8 mouse cellular contexts compared by ENCODE assay signal in the genomic region with DNA sequence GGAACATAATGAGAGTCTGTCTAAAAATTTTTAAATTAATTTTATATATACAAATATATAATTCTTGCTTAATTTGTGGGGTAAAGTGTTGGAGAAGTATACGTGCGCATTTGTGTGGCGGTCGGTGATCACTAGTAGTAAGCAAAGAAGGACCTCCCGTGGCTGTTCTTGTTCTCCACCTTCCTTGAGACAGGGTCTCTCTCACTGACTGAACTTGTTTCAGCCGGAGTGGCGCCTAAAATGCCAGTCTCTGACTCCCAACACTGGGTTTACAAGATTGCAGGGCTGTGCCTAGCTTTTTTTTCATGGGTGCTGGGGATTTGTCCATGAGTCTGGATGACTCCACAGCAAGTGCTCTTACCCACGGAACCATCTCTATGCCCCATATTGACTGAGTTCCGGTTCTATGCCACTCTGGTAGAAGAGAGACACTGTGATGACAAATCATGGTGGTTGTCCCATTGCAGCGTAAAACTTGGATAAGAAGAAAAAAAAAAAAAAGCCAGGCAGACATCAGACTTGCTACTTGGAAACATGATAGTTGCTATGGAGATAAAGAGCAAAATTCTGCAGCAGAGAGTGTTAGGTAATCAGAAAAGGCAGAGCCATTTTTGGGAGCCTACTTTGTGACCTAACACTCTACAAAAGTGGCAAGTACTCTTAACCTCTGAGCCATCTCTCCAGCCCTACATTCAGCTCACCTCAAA. TPM values are rescaled to one million over a fixed set of nuclear protein-coding genes. Genes with fewer than 3 reads are reported as not detected.
A peak's percentile ranks its signal among the peaks of the same experiment; 100 is the strongest.
DNase-seq lines count a peak whose midpoint lies in the region; ATAC-seq lines count a peak whose summit lies in the region.

No protein-coding gene starts in this region.

- no peak for DNase-seq in kidney, postnatal 10 days
- peak; percentile 38 for DNase-seq in adipocyte (ENCODE audit: low spot score)
- no peak for DNase-seq in forebrain, embryonic 14.5 days (ENCODE audit: low spot score)
- no peak for DNase-seq in natural killer cell, adult 2 months (ENCODE audit: low spot score in 2 of 2)
- DNase-seq in layer of hippocampus, adult 11-12 months (ENCODE audit: low spot score), result no peak
- DNase-seq in adrenal gland, postnatal 4 days (ENCODE audit: low spot score in 2 of 2), result no peak

- no peaks in the 10 kb centered on the region for H3K27me3 ChIP-seq in kidney, embryonic 14.5 days (ENCODE audit: control insufficient read depth, insufficient read depth, low read length)
- no peaks in the 10 kb centered on the region for H3K27me3 ChIP-seq in forebrain, embryonic 14.5 days (replicated peaks; ENCODE audit: control insufficient read depth, insufficient read depth, low read length)
- H3K27me3 ChIP-seq in limb, embryonic 15.5 days, result no peaks in the 10 kb centered on the region

- peak overlapping the region; percentile 78 for H3K4me3 ChIP-seq in kidney, embryonic 14.5 days (ENCODE audit: low read length)
- peak overlapping the region; percentile 60 for H3K4me3 ChIP-seq in forebrain, embryonic 14.5 days (ENCODE audit: low read depth, low read length)
- H3K4me3 ChIP-seq in limb, embryonic 15.5 days, result peak overlapping the region; percentile 80

- WGBS in kidney, embryonic 14.5 days, result 79% methylated on average over 10 of the region's 10 CpGs
- WGBS in forebrain, embryonic 14.5 days, result 78% methylated on average over 10 of the region's 10 CpGs
- whole genome bisulfite sequencing in limb, embryonic 15.5 days, result 81% methylated on average over 10 of the region's 10 CpGs

- 0 out of 2 replicates have a peak overlapping the region, but pooled peaks have one; percentile 81 for H3K9ac ChIP-seq in kidney, embryonic 14.5 days (ENCODE audit: low read depth, low read length)
- no peak overlapping the region for H3K9ac ChIP-seq in forebrain, embryonic 14.5 days (ENCODE audit: low read length)
- H3K9ac ChIP-seq in limb, embryonic 15.5 days, result no peak overlapping the region

- peaks cover 6% of the 10 kb centered on the region; the same call in 1 of the 2 replicates for H3K4me1 ChIP-seq in kidney, embryonic 14.5 days (ENCODE audit: control insufficient read depth, insufficient read depth, low read length)
- H3K4me1 ChIP-seq in forebrain, embryonic 14.5 days (ENCODE audit: control insufficient read depth, insufficient read depth, low read length), result peaks cover 9% of the 10 kb centered on the region
- peaks cover 16% of the 10 kb centered on the region for H3K4me1 ChIP-seq in limb, embryonic 15.5 days

- no peak for ATAC-seq in kidney, embryonic 14.5 days (ENCODE audit: low FRiP score, low TSS enrichment)
- no peak for ATAC-seq in forebrain, embryonic 14.5 days
- no peak for ATAC-seq in limb, embryonic 15.5 days (ENCODE audit: insufficient number of reproducible peaks, low FRiP score, low TSS enrichment, low read depth)

- H3K9me3 ChIP-seq in kidney, embryonic 14.5 days (ENCODE audit: control insufficient read depth, low read length), result no peaks in the 10 kb centered on the region
- no peaks in the 10 kb centered on the region for H3K9me3 ChIP-seq in forebrain, embryonic 14.5 days (replicated peaks; ENCODE audit: control insufficient read depth, low read length)
- H3K9me3 ChIP-seq in limb, embryonic 15.5 days, result no peaks in the 10 kb centered on the region

- no peak overlapping the region for H3K27ac ChIP-seq in kidney, embryonic 14.5 days (ENCODE audit: low read depth, low read length)
- H3K27ac ChIP-seq in forebrain, embryonic 14.5 days (ENCODE audit: low read depth, low read length), result no peak overlapping the region
- H3K27ac ChIP-seq in limb, embryonic 15.5 days, result peak overlapping the region; percentile 73

- H3K36me3 ChIP-seq in kidney, embryonic 14.5 days (ENCODE audit: control insufficient read depth, insufficient read depth, low read length), result peaks cover 9% of the 10 kb centered on the region
- H3K36me3 ChIP-seq in forebrain, embryonic 14.5 days (ENCODE audit: control insufficient read depth, insufficient read depth, low read length), result peaks cover 11% of the 10 kb centered on the region
- peaks cover 16% of the 10 kb centered on the region for H3K36me3 ChIP-seq in limb, embryonic 15.5 days

- peak overlapping the region; percentile 82; the same call in 1 of the 2 replicates for H3K4me2 ChIP-seq in kidney, embryonic 14.5 days (replicated peaks; ENCODE audit: low read depth, low read length)
- H3K4me2 ChIP-seq in forebrain, embryonic 14.5 days (ENCODE audit: low read length), result peak overlapping the region; percentile 77; the same call in 1 of the 2 replicates
- H3K4me2 ChIP-seq in limb, embryonic 15.5 days, result peak overlapping the region; percentile 77; the same call in 1 of the 2 replicates

RNA-seq across cellular contexts. Expression of gene Parn, which starts 0.6 kb away (rescaled TPM):
- polyA plus RNA-seq in kidney, embryonic 14.5 days (2014; fragmentation: Nextera tagmentation; extraction: Ambion mirVana), result 25.6 and 42.1 TPM in 2 replicates
- 33.0 and 34.4 TPM in 2 replicates for polyA plus RNA-seq in forebrain, embryonic 14.5 days (2014; fragmentation: Nextera tagmentation; extraction: Ambion mirVana)
- polyA plus RNA-seq in limb, embryonic 15.5 days (2015; fragmentation: Nextera tagmentation; extraction: Ambion mirVana), result 39.6 and 41.4 TPM in 2 replicates
- total RNA-seq in adrenal gland, postnatal 4 days (2021), result 10 to 100 TPM; 47.8 to 52.0 TPM

RNA-seq across cellular contexts. Expression of gene Bfar, which starts 3.1 kb away (rescaled TPM):
- polyA plus RNA-seq in kidney, embryonic 14.5 days (2014; fragmentation: Nextera tagmentation; extraction: Ambion mirVana), result 50.3 and 51.1 TPM in 2 replicates
- polyA plus RNA-seq in forebrain, embryonic 14.5 days (2014; fragmentation: Nextera tagmentation; extraction: Ambion mirVana), result 43.2 and 47.5 TPM in 2 replicates
- polyA plus RNA-seq in limb, embryonic 15.5 days (2015; fragmentation: Nextera tagmentation; extraction: Ambion mirVana), result 51.7 and 54.5 TPM in 2 replicates
- 10 to 100 TPM; 52.3 to 55.6 TPM for total RNA-seq in adrenal gland, postnatal 4 days (2021)

RNA-seq across cellular contexts. Expression of gene 3110001I22Rik, which starts 3.2 kb away (rescaled TPM):
- 6.9 and 7.3 TPM in 2 replicates for polyA plus RNA-seq in kidney, embryonic 14.5 days (2014; fragmentation: Nextera tagmentation; extraction: Ambion mirVana)
- polyA plus RNA-seq in forebrain, embryonic 14.5 days (2014; fragmentation: Nextera tagmentation; extraction: Ambion mirVana), result 8.5 and 8.8 TPM in 2 replicates
- 4.8 and 4.9 TPM in 2 replicates for polyA plus RNA-seq in limb, embryonic 15.5 days (2015; fragmentation: Nextera tagmentation; extraction: Ambion mirVana)
- 1 to 10 TPM; 6.4 to 8.5 TPM for total RNA-seq in adrenal gland, postnatal 4 days (2021)
